Mouse (Mus musculus): ENCODE data around the gene Stk33.

DNA sequence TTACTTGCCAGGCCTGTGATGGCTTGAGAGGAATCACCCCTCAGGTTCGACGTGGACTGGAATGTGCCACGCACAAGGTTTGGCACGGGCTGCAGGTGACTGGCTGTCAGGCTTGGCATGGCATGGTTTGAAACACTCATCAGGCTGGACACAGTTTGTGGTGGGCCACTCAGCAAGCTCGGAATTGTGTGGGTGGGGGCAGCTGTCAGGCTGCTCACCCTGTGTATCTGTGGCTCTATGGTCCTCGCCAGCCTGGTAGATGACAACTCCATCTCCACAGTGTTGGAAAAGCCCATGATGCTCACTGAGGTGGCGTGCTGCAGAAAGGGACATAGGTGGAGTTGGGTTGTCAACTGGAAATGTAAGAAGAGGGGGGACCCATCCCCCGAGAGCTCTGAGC lies 21.8 kb upstream of the Stk33 start:
- TF ChIP-seq CTCF (IDR thresholded peaks at IDR 0.05) (no peak), EP300 (IDR thresholded peaks at IDR 0.05) (no peak)

Data from lung, postnatal 0 days (tissue).